Mouse (Mus musculus) cerebellum, postnatal 4 days (tissue): ENCODE measurements around the gene Bag5.

ENCODE experiments used
- DNase-seq, 2 experiments: peaks; one replicate each; pipeline ENCODE4 v3.0.0; 2022; ENCODE audit warnings: low spot score in 2 of 2, mixed read lengths in 1 of 2

The Bag5 gene

DNA sequence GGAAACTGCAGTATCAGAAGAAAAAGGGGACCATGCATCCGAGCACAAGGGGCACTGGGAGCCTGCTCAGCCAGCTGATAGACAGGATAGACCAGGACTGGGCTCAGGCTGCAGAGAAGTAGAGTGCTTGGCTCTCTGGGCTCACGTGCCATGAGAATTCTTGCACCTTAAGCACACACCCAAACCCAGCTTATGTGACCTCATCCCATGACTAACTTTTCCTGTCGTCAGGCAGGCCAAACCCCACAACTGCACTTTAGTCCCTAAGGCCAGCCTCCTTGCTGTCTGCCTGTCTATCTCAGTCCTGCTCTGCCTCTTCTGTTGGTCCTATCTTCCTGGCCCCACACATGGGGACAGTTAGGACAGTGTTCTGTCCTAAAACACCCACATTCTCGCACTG is 15.3 kb downstream of the Bag5 start:
- DNase-seq = no peak

DNA sequence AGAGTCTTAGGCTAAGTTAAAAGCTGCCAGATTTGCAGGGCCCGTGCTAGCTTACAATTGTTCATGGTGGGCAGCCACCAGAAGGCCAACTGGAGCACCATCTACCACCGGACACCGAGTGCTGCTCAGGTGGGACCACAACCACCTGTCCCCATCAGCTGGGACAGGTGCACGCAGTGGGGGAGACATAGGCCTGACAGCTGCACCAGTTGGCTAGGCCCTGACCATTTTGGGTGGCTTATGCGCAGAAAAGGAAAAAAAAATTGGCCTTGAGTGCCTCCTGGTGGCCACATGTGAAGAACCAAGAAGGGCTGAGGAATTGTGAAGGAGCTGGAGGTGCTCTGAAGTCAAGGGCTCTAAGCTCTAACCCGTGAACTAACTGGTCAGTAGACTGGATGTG is 16.8 kb downstream of the Bag5 start:
- DNase-seq = peak in 1 of 2 experiments; percentile 82

- peak in 1 of 2 experiments; percentile 50 for DNase-seq
These were observed 17.9 kb downstream of the Bag5 start for GRCm38 (mm10) chr12:111694880-111695804.

GRCm38 (mm10) chr12:111694271-111694781 is 18.7 kb downstream of the Bag5 start:
- no peak for DNase-seq

DNA sequence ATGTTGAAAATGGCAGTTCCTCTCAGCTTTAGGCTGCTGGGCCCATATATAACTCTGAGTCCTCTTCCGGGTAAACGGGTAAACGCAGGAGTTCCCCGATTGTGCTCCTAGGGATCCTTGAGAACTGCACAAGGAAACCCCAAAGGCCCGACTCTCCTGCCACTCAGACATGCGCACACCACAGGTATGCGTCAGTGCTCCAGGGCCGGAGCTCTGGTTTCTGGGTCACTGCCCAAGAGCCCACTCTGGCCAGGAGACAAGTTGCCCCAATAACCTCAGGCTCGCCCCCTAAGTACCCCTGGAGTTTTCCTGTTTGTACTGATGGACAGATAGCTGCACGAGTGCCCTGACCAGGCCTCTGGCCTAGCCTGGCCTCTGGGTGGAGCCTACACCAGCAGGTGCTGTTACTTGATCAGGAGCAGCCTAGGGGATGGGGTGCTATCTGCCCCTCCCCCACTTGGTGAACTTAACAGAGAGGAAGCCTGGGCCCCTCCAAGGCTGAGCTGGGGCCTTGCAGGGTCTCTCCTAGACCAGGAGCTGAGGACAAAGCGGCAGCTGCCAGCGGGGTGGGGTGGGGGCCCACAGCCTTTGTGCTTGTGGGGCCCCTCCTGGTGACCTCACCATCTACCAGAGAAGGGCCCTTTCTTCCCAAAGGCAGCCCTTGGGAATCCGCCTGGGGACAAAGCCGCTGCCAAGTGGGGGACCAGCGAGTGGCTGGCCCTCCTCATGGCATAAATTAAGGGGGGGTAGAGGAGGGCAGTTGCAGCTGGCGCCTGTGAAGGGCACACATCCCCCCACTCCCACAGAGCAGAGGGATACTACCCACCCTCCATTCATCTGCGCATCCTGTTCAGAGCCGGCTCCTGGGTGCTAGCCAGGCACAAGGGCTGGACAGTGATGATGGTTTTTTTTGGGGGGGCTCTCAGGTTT is 19.5 kb downstream of the Bag5 start:
- DNase-seq = peak in 1 of 2 experiments; percentile 70

DNA sequence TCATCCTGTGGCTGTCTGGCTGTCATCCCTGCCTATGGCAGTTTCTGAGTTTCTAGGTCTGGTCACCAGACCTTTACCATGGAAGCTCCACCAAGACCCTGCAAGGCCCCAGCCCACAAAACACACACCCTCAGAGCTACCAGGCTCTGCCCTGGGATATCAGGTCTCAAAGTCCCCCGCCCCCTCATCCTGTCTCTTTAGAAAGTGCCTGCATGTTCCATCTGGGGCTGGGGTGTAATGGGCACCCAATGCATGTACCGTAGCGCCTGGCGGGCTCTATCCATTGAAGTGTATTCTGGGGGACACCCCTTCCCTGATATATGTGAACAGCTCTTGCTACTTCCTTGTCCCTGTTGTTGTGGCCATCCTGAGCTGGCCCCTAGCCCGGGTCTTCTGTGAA is 20.2 kb downstream of the Bag5 start:
- no peak for DNase-seq

DNA sequence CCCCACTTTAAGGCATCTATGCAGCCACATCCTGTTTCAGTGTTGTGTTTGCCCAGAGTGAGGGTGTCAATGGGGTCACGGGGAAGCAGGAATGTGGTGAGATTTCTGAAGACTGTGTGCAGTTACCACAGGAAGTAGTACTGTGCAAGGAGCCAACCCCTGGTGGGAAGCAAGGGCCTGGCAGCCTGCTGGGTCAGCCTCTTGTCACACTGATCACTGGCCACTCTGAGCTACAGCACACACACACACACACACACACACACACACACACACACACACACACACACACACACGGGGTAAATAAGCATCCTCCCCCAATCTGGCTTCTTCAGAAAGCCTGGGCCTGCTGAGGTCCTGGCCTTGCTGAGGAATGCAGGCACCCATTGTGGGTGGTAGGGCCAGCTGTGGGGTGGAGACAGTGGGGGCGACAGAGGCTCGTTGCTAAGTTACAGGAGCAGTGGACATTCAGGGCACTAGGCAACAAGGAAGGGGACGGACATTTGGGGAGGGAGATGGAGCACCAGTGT is 21.6 kb downstream of the Bag5 start:
- no peak for DNase-seq

GRCm38 (mm10) chr12:111689426-111689825 is 23.6 kb downstream of the Bag5 start:
- no peak for DNase-seq

GRCm38 (mm10) chr12:111688069-111688428 is 25.0 kb downstream of the Bag5 start:
- DNase-seq = no peak

DNA sequence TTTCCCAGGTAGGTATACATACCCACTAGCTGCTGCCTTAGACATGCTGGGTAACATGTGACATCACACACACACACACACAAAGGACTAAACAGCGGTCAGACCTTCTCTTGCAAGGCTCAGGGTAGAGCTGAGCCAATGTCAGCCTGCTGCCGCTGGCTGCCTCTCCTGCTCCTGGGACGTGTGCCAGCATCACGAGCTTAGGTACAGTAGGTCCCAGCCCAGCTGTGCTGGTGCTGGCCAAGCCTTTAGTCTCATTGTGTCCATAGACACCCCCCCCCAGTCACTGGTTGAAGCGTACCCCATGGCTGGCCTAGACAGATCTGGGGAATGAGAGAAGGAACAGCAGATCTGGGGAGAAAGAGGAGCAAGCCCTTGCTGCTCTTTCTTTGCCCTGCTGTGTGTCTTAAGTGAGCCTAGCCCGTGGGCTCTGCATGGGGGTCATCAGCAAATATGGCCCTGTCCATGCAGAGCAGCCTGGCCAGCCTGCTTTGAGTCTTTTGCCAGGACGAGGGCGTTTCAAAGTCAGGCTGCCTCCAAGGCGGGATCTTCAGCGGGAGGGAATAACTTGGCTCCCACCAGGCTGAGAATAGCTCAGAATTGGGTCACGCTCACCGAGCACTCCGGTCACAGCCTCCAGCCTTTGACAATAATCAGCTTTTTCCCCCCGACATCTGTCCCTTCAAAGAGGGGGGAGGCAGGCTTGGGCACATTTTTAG is 25.5 kb downstream of the Bag5 start:
- peak in 1 of 2 experiments; percentile 75 for DNase-seq

GRCm38 (mm10) chr12:111686390-111686789 is 26.7 kb downstream of the Bag5 start:
- DNase-seq = no peak

DNA sequence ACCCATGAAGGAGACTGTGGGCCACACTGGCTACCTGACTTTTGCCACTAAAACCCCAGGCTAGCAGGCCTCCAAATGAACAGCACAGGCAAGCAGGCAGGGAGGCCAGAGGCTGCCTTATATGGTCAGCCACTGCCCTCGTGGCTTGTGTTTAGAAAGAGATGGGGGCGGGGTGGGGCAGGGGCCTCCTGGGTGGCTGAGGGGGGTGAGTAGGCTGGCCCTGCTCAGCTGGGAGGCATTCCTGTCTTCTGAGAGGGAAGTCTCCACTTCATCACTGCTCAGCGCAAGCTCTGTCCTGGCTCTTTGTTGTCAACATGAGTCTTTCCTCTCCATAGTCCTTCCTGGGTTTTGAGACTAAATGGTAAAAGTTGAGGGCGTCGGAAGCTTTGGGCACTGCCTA is 30.3 kb downstream of the Bag5 start:
- no peak for DNase-seq

DNA sequence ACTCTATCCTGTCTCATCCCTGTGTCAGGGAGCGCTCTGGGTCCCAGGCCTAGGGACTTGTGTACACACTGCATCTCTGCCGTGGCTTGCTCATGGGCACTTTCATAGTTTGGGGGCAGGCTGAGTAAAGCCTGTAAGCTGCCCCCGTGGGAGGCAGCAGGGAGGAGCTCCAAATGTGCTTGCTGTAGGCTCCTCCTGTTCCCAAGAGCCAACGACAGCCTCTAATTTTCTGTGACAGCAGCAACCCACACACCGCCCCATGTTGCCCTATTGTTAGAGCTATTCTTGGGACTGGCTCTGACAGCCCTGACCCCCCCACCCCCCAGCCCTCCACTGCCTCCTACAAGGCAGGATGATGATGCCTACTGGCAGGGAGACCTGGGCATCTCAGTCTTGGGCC is 31.1 kb downstream of the Bag5 start:
- no peak for DNase-seq

DNA sequence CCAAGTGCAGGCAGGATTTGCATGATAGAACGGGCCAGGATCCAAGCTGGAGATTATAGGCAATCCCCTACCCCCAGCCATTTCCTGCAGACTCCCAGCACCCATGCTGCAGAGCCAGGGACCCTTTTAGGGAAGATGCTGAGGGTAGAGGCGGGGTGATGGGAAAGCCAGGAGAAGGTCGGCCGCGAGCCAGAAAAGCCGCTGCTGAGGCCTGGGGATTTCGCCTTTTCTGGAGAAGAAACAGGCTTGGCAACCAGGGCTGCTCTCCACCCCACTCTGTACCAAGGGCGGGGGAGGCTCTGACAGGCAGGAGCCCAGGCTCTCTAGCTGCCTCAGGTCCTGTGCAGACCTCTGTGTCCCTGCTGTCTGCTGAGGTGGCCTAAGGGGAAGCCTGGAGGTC is 31.8 kb downstream of the Bag5 start:
- DNase-seq = no peak

GRCm38 (mm10) chr12:111680661-111681060 is 32.4 kb downstream of the Bag5 start:
- DNase-seq = no peak

DNA sequence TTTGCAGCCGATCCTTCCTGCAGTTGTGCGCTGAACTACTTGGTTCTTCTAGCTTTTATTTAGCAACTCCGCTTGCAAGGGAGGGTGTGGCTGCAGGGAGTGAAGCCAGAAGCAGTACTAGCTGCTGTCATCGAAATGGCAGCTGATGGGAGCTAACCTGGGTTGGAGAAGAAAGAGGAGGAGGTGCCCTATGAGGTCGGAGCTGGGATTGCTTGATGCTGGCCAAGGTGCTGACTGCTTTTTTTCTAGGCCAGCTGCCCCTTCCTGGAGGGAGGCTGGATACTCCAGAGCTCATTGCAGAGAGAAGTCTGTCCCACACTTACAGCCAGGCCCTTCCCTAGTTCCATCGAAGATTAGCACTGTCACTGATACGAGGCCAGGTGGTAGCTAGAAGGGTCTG is 34.1 kb downstream of the Bag5 start:
- no peak for DNase-seq

DNA sequence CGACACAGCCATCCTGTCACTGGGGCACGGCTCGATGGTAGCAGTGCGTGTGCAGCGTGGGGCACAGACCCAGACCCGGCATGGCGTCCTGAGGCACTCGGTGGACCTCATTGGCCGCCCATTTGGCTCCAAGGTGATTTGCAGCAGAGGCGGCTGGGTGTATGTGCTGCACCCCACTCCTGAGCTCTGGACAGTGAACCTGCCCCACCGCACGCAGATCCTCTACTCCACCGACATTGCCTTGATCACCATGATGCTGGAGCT is 34.5 kb downstream of the Bag5 start:
- no peak for DNase-seq

- peak; percentile 88 to 91 for DNase-seq
These were observed 35.0 kb downstream of the Bag5 start, which contains the start of gene Trmt61a for GRCm38 (mm10) chr12:111677882-111678669. Gene Trmt61a, plus strand, starts transcription at chr12:111678105.

DNA sequence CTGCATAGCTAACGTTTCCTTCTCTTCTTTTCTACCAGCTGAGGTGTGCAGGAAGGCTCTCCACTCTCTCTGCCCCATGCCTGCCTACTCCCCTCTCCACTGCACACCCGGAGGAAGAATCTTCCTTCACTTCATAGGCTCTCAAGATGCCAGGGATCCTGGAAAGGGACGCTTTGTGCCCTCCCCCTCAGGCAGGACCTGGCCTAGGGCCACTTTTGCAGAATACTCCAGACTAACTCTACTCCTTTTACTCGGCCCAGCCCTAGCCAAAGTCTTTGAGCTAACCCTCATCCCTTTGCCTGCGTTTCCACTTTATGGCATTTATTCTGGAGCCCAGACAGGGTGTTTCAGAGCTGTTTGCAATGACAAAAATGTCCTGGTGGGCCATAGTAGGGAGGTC is 35.6 kb downstream of the Bag5 start:
- no peak for DNase-seq

DNA sequence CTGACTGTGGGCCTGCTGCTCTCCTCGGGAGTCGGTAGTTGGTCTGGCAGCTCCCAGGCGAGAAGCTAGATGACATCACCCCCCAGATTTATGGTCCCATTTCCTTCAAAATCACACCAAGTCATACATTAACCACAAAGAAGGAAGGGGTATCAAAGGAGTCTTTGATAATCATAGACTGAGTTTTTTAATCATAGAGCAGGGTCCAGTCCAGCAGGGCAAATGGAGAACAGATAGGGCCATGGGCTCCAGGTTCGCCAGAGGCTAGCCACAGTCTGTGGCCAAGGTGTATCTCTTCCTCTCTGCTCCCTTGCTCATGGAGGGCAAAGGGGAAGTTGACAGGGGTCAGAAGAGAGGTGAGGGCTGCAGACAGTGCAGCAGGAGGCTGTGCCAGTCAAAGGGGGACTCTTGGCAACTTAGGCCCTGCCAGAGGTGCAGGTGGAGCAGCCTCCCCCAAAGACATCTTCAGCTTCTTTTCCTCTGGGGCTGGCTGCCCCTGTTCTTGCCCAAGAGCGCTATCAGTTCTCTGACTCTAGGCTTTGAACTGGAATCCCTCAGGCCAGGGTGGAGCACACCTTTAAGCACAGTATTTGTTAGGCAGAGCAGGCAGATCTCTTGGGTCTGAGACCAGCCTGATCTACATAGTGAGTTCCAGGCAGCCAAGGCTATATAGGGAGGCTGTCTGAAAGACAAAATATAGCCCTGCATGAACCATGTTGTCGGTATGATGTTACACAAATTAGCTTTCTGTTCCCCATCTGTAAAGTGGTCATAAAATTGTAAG is 37.1 kb downstream of the Bag5 start:
- DNase-seq = no peak
